Mouse (Mus musculus): ENCODE results near the gene Usp29. TPM values are rescaled to one million over a fixed set of nuclear protein-coding genes. Genes with fewer than 3 reads are reported as not detected.
"Not testable (repeated sequence)": the region's sequence is repeated elsewhere in the genome, so short reads cannot be mapped to it uniquely, and the experiment has no call there.

Usp29 gene
- polyA plus RNA-seq, 1 experiment from 2014 or later: 1.7 TPM

GRCm38 (mm10) chr7:6878849-6879248 lies 148.5 kb downstream of the Usp29 start:
- H3K9ac ChIP-seq; H3K27me3 ChIP-seq; H3K4me3 ChIP-seq (replicated peaks); H3K4me1 ChIP-seq (replicated peaks); H3K36me3 ChIP-seq (replicated peaks); H3K27ac ChIP-seq (replicated peaks); H3K9me3 ChIP-seq (replicated peaks); ATAC-seq (ENCODE audit: insufficient read depth); H3K4me2 ChIP-seq: not testable (repeated sequence)
- WGBS (ENCODE audit: insufficient replicate concordance): 62% methylated on average over 3 of the region's 3 CpGs

GRCm38 (mm10) chr7:6879512-6880164 lies 149.3 kb downstream of the Usp29 start:
- Histone ChIP-seq H3K4me1 (replicated peaks) (no peaks in the 10 kb centered on the region), H3K27me3 (no peaks in the 10 kb centered on the region), H3K9me3 (replicated peaks) (no peaks in the 10 kb centered on the region), H3K4me3 (replicated peaks) (no peak overlapping the region), H3K27ac (replicated peaks) (no peak overlapping the region), H3K4me2 (no peak overlapping the region), H3K9ac (no peak overlapping the region), H3K36me3 (replicated peaks) (no peaks in the 10 kb centered on the region)
- 23% methylated on average over 11 of the region's 11 CpGs for WGBS (ENCODE audit: insufficient replicate concordance)
- ATAC-seq (ENCODE audit: insufficient read depth): no peak

- not testable (repeated sequence) for H3K4me2 ChIP-seq; H3K4me1 ChIP-seq (replicated peaks); H3K27me3 ChIP-seq; H3K9ac ChIP-seq; H3K4me3 ChIP-seq (replicated peaks); ATAC-seq (ENCODE audit: insufficient read depth); H3K9me3 ChIP-seq (replicated peaks); H3K27ac ChIP-seq (replicated peaks); H3K36me3 ChIP-seq (replicated peaks)
- WGBS (ENCODE audit: insufficient replicate concordance): 56% methylated on average over 1 of the region's 1 CpGs
Measured at GRCm38 (mm10) chr7:6880918-6881317, 150.5 kb downstream of the Usp29 start.

GRCm38 (mm10) chr7:6881473-6882046 lies 151.2 kb downstream of the Usp29 start:
- no peak for ATAC-seq (ENCODE audit: insufficient read depth)
- no peak overlapping the region for H3K4me2 ChIP-seq

GRCm38 (mm10) chr7:6883376-6884147 lies 153.2 kb downstream of the Usp29 start:
- H3K36me3 ChIP-seq (replicated peaks): no peaks in the 10 kb centered on the region
- no peaks in the 10 kb centered on the region for H3K27me3 ChIP-seq
- no peak overlapping the region for H3K9ac ChIP-seq
- H3K4me3 ChIP-seq (replicated peaks): no peak overlapping the region
- H3K9me3 ChIP-seq (replicated peaks): no peaks in the 10 kb centered on the region
- H3K4me2 ChIP-seq: no peak overlapping the region
- H3K27ac ChIP-seq (replicated peaks): peak overlapping the region; percentile 41
- H3K4me1 ChIP-seq (replicated peaks): no peaks in the 10 kb centered on the region
- peak; percentile 84 for ATAC-seq (ENCODE audit: insufficient read depth)
- WGBS (ENCODE audit: insufficient replicate concordance): 52% methylated on average over 8 of the region's 8 CpGs

More at GRCm38 (mm10) chr7:6881473-6882046, 151.2 kb downstream of the Usp29 start:
- H3K27me3 ChIP-seq: no peaks in the 10 kb centered on the region
- no peaks in the 10 kb centered on the region for H3K9me3 ChIP-seq (replicated peaks)
- no peak overlapping the region for H3K27ac ChIP-seq (replicated peaks)
- H3K4me3 ChIP-seq (replicated peaks): no peak overlapping the region
- H3K9ac ChIP-seq: no peak overlapping the region
- no peaks in the 10 kb centered on the region for H3K4me1 ChIP-seq (replicated peaks)
- no peaks in the 10 kb centered on the region for H3K36me3 ChIP-seq (replicated peaks)
- 40% methylated on average over 6 of the region's 6 CpGs for WGBS (ENCODE audit: insufficient replicate concordance)

GRCm38 (mm10) chr7:6885416-6885815 lies 155.0 kb downstream of the Usp29 start:
- ATAC-seq (ENCODE audit: insufficient read depth): no peak
- H3K4me2 ChIP-seq: no peak overlapping the region
- H3K4me1 ChIP-seq (replicated peaks): no peaks in the 10 kb centered on the region
- H3K4me3 ChIP-seq (replicated peaks): no peak overlapping the region
- no peaks in the 10 kb centered on the region for H3K36me3 ChIP-seq (replicated peaks)
- H3K27ac ChIP-seq (replicated peaks): no peak overlapping the region
- no peaks in the 10 kb centered on the region for H3K27me3 ChIP-seq
- 69% methylated on average over 7 of the region's 7 CpGs for WGBS (ENCODE audit: insufficient replicate concordance)
- no peaks in the 10 kb centered on the region for H3K9me3 ChIP-seq (replicated peaks)
- H3K9ac ChIP-seq: no peak overlapping the region

GRCm38 (mm10) chr7:6886896-6887295 lies 156.5 kb downstream of the Usp29 start:
- Histone ChIP-seq H3K4me3 (replicated peaks) (no peak overlapping the region), H3K4me1 (replicated peaks) (no peaks in the 10 kb centered on the region), H3K27me3 (no peaks in the 10 kb centered on the region), H3K4me2 (no peak overlapping the region), H3K36me3 (replicated peaks) (no peaks in the 10 kb centered on the region), H3K9me3 (replicated peaks) (no peaks in the 10 kb centered on the region), H3K27ac (replicated peaks) (no peak overlapping the region), H3K9ac (no peak overlapping the region)
- WGBS (ENCODE audit: insufficient replicate concordance): 55% methylated on average over 1 of the region's 1 CpGs
- ATAC-seq (ENCODE audit: insufficient read depth): no peak

GRCm38 (mm10) chr7:6889871-6890270 lies 159.5 kb downstream of the Usp29 start:
- Histone ChIP-seq H3K9ac (no peak overlapping the region), H3K27ac (replicated peaks) (no peak overlapping the region), H3K27me3 (no peaks in the 10 kb centered on the region), H3K4me1 (replicated peaks) (no peaks in the 10 kb centered on the region), H3K36me3 (replicated peaks) (no peaks in the 10 kb centered on the region), H3K4me3 (replicated peaks) (no peak overlapping the region), H3K4me2 (no peak overlapping the region), H3K9me3 (replicated peaks) (no peaks in the 10 kb centered on the region)
- no peak for ATAC-seq (ENCODE audit: insufficient read depth)
- WGBS (ENCODE audit: insufficient replicate concordance): 72% methylated on average over 5 of the region's 5 CpGs

- no peak overlapping the region for H3K9ac ChIP-seq
- H3K9me3 ChIP-seq (replicated peaks): no peaks in the 10 kb centered on the region
- H3K27me3 ChIP-seq: no peaks in the 10 kb centered on the region
- no peaks in the 10 kb centered on the region for H3K36me3 ChIP-seq (replicated peaks)
- H3K27ac ChIP-seq (replicated peaks): no peak overlapping the region
- WGBS (ENCODE audit: insufficient replicate concordance): 44% methylated on average over 3 of the region's 3 CpGs
- no peak for ATAC-seq (ENCODE audit: insufficient read depth)
- no peaks in the 10 kb centered on the region for H3K4me1 ChIP-seq (replicated peaks)
- no peak overlapping the region for H3K4me2 ChIP-seq
- H3K4me3 ChIP-seq (replicated peaks): no peak overlapping the region
Measured at GRCm38 (mm10) chr7:6891206-6891605, 160.8 kb downstream of the Usp29 start.

GRCm38 (mm10) chr7:6897021-6897420 lies 166.6 kb downstream of the Usp29 start:
- not testable (repeated sequence) for ATAC-seq (ENCODE audit: insufficient read depth); H3K27me3 ChIP-seq; H3K4me2 ChIP-seq; H3K9me3 ChIP-seq (replicated peaks); H3K9ac ChIP-seq; H3K36me3 ChIP-seq (replicated peaks); H3K27ac ChIP-seq (replicated peaks); H3K4me1 ChIP-seq (replicated peaks); H3K4me3 ChIP-seq (replicated peaks)
- WGBS (ENCODE audit: insufficient replicate concordance): 26% methylated on average over 4 of the region's 4 CpGs

GRCm38 (mm10) chr7:6900672-6901071 lies 170.3 kb downstream of the Usp29 start:
- Histone ChIP-seq H3K4me3 (replicated peaks) (no peak overlapping the region), H3K36me3 (replicated peaks) (no peaks in the 10 kb centered on the region), H3K4me1 (replicated peaks) (no peaks in the 10 kb centered on the region), H3K9ac (no peak overlapping the region), H3K9me3 (replicated peaks) (no peaks in the 10 kb centered on the region), H3K27ac (replicated peaks) (no peak overlapping the region), H3K27me3 (no peaks in the 10 kb centered on the region), H3K4me2 (no peak overlapping the region)
- 77% methylated on average over 7 of the region's 7 CpGs for WGBS (ENCODE audit: insufficient replicate concordance)
- ATAC-seq (ENCODE audit: insufficient read depth): no peak
